Mouse (Mus musculus): Measurements from ENCODE around the gene Rimbp2. TPM values are rescaled to one million over a fixed set of nuclear protein-coding genes. Genes with fewer than 3 reads are reported as not detected.

The Rimbp2 gene
- total RNA-seq, 2 experiments from 2014 or later: 12.4 to 13.0 TPM

DNA sequence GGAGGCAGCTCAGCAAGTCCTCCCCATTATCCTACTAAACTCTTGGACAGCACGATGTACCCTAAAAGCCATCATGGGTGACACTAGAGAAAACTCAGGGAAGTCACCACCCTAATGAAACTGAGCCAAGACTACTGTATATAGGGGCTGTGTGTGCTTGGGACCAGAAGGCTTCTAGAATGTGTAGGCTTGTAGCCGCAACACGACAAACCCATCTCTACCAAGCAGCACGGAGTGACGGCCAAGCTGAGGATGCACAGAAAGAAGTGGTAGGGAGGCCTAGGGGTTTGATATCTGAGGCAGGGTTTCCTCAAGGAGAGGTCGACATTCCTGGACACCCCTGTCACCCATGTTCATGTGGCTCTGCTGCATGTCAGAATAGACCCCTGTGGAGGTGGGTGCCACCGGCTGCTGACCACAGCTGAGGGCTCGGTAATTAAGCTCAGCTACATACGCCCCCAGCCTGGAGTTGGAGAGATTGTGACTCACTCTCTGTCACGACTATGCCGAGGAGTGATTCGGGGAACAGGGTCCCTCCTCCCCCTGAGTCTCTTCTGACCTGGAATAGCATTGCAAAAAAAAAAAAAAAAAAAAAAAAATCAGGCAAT lies 106.7 kb downstream of the Rimbp2 start:
- no peak for DNase-seq (ENCODE audit: low spot score in 2 of 2)

DNA sequence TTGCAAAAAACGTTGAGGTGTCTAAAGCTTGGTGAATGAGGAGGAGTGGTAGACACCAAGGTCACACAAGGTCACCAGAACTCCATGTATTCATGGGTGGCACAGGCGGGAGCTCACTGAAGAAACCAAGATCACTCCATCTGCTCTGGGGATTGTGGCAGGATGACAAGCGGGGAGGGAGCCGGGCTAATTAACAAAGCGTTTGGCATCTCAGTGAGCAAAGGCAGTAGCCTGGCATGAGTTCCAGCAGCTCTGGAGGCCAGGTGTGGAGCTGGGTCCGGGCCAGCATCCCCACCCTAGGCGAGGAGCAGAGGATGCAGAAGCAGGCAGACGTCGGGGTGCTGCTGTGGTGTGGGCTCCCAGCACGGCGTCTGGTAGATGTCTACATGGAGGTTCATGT lies 108.3 kb downstream of the Rimbp2 start:
- DNase-seq (ENCODE audit: low spot score in 2 of 2): no peak

DNA sequence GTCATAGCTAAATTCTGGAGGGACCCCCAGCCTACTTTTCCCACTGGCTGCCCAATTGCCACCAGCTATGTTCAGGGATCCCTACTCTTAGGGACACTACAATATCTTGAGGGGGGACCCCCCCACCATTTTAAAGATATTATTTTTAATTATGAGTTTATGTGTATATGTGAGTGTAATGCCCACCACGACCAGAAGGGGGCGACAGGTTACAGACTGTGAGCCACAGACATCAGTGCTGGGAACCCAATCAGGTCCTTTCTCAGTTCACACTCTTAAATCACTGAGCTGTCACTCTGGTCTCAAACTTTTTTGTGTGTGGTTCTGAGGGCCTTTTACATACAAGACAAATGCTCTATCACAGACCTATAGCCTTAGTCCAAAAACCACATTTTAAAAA lies 109.3 kb downstream of the Rimbp2 start:
- no peak for DNase-seq (ENCODE audit: low spot score in 2 of 2)

DNA sequence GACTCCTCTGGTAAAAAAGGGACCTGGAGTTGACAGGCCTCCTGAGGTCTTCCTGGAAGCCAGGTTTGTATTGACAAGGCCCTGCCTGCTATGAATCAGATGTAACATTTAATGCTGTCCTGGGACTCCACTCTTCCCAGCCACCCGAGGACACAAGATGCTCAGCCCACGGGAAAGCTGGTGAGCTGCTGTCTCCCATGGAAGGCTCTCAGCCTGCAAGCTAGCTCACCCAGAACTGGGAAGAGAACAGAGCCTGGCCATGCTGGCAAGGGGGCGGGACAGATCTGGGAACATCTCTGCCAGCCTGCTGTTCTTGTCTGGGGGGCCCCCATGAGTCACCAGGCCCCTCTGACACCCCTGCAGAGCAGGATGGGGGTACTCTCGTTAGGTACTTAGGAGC lies 111.7 kb downstream of the Rimbp2 start:
- DNase-seq (ENCODE audit: low spot score in 2 of 2): no peak

DNA sequence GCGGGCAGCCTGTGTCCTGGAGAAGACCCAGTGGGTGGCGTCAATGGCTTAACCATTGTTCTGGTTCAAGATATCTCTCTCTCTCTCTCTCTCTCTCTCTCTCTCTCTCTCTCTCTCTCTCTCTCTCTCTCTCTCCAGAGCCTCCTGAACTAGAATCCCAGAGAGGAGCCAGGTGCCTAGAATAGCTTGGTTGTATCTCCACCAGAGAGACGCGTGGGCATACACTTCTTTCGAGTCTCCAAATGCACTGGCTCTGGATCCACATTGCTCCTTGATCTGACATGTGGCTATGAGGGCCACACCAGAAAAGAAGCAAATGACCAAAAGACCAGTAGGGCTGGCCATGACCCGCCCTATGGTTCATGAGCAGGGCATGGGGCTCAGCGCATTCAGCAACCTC lies 116.2 kb downstream of the Rimbp2 start:
- DNase-seq (ENCODE audit: low spot score in 2 of 2): no peak

DNA sequence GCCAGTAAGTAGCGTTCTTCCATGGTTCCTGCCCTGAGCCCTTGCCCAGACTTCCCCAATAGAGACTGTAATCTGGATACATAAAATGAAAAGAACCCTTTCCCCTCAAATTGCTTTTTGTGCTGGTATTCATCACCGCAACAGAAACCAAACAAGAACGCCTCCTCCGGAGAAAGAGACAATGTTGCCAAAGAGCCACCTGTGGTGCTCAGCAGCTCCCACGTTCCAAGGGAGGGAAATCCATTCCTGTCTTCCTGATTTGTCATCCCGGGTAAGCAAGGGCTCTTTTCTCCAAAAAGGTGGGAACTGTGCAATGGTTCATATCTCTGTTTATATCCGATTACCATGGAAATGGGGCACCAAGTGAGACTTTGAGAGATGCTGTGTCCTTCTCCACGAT lies 119.2 kb downstream of the Rimbp2 start:
- DNase-seq (ENCODE audit: low spot score in 2 of 2): no peak

DNA sequence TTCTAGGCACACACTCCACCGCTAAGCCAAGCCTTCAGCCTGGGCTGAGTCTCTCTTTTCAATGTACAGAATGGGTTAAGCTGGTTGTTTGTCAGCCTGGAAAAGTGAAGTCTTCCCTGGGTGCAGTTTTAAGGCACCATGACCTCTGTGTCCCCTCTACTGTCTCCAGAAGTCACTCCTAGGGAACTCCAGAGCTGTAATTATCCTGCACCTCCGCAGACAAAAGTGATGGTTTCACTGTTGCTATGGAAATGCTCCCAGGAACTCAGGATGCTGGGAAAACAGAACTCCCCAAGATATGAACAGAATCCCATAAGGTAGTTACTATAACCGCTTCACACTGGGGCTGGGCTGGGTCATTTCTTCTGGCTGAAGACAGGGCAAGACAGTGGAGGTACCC lies 130.4 kb downstream of the Rimbp2 start:
- DNase-seq (ENCODE audit: low spot score in 2 of 2): no peak

DNA sequence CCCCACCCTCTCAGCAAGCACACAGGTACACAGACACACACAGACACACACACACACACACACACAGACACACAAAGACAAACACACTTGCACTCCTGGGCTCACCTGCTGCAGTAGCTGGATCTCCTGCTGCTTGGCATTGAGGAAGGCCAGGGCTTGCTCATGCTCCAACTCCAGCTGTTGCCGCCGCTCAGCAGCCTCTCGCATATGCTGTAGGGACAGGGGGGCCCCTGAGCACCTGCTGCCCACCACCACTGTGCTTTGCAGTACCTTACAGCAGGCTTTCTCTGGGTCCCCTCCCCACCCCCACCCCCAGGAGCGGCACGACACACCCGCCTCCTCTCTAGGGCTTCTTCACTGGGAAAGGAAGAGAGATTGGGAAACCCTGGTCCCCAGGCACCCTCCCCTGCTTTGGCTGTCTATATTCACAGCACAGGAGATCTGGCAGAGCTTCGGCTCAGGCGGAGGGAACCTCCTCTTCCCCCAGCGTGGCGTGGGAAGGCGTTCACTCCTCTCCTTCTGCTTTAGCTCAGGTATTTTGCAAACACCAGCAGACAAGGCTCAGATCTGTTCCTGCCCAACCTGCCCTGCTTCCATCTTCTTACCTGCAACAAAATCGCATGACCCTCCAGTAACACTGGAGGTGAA lies 133.5 kb downstream of the Rimbp2 start:
- DNase-seq (ENCODE audit: low spot score in 2 of 2): no peak

DNA sequence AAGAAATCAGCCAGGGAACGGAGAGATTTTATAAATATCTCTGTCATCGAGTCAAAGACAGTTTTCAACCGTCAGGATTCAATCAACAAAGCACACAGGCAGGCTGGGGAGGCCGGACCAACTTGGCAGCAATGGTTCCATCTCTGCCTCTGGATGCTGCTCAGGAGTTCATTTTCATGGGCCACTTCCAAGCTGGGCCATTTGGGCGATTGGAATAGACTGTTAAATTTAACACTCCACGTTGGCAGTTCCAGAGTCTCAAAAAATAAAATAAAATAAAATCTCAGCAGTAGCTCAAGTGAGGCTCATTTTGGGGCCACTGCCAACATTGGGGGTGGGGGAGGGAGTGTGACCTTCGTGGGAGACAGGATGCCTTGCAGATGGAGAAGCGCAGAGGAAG lies 137.7 kb downstream of the Rimbp2 start:
- no peak for DNase-seq (ENCODE audit: low spot score in 2 of 2)

DNA sequence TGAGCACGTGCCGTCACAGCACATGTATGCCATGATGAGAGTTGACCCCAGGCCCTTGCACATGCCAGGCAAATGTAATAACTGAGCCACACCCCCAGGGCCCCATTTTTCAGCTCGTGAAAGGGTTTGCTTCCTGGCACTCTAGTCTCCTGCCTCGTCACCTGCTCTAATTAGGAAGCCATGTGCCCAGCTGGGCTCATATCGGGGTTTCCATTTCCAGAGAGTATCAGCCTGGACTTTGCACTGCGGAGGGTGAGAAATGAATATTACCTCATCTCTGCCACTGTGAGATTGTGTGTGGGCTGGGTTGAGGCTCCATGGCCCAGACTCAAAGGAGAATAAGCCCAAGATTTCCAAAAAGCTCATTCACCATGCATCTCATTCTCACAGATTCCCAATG lies 138.2 kb downstream of the Rimbp2 start:
- no peak for DNase-seq (ENCODE audit: low spot score in 2 of 2)

DNA sequence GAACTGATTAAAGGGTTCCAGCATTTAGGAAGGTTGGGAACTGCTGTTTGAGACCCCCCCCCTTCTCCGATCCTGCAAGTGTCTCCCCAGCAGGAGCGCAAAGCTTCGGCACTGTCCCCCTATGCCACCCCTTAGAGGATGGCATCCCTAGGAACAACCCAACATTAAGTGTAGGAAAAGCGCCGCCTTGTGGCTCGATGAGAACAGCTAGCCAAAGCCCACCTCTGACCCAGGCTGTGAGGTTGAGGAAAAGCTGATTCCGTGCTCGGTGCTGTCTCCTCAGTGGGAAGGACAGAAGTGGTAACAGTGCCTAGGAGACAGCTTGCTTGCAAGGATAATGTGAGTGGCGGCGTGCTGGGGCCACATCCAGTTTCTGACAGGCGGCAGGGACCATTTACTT lies 140.2 kb downstream of the Rimbp2 start:
- DNase-seq (ENCODE audit: low spot score in 2 of 2): no peak

DNA sequence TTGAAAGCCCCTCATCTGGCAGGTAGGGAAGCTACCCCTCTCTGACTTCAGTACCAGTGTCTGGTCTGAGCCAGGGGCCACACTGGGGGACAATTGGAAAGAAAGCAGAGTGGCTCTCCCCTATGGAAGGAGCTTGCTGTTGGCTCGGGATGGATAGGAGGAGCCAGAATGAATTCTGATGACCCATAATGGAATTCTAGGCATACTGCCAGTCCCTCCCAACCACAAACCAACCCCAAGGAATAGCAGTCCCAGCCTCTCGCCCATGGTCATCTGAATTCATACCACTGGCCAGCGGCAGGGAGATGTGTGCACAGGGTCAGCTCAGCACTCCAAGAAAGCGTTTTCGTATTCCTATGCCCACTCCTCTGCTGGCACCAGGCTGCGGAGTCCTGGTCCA lies 141.9 kb downstream of the Rimbp2 start:
- DNase-seq (ENCODE audit: low spot score in 2 of 2): no peak

DNA sequence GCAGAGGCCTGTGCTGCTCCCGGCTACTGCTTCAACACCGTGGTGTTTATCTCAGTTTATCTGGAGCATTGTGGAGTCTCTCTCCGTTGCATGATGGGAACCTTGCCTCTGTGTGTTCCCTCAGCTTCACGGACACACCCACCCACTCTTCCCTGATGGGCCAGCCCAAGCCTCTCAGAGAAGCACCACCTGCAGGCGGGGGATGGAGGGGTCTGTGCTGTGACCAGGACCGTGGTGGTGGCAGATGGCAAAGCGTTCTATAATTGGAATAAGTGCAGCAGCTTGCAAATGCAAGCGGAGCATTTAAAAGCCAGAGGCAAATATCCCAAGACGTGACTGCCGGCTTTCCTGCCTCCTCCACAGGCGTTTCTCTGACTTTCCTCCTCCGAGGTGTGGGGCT lies 143.3 kb downstream of the Rimbp2 start:
- no peak for DNase-seq (ENCODE audit: low spot score in 2 of 2)

DNA sequence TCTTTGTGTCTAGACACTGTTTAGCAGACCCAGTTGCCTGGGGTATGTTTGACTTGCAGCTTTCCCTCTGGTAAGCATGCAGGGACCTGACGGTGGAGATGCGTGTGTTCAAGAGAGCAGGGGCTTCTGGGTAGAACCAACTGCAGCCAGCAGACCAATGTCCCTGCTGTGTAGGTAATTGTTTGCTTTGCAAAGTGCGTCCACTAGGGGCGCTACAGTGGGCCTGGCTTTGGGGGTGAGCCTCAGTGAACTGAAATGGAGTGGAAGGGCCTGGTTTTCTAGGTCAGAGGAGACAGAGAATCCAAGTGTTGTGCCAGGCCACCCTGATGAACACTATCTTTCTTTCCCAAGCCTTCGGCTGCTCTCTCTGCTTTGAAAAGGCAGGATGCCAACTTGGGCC lies 143.9 kb downstream of the Rimbp2 start:
- no peak for DNase-seq (ENCODE audit: low spot score in 2 of 2)

DNA sequence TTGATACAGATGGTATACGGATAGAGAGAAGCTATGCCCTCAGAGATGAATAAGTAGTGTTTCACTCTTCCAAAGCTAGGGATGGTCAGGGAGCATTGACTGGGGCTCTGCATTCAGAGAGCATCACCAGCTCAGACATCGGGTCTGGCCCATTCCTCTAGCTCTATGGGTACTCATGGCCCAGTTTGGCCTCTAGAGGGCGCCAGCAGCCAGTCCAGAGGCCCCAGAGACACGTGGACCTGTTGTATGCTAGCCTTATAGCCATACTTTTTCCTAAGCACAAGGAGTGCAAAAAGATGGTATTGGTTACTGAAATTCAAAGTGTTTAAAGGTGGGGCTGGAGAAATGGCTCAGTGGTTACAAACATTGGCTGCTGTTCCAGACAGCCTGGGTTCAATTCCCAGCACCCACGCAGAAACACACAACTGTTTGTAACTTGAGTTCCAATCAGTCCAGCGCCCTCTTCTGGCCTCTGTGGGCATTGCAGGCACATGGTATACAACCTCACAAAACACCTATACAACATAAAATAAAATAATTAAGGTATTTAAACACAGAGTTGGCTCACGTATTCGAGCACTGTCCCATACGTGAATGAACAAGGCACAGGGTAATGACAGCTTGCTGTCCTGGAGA lies 144.6 kb downstream of the Rimbp2 start:
- no peak for DNase-seq (ENCODE audit: low spot score in 2 of 2)

DNA sequence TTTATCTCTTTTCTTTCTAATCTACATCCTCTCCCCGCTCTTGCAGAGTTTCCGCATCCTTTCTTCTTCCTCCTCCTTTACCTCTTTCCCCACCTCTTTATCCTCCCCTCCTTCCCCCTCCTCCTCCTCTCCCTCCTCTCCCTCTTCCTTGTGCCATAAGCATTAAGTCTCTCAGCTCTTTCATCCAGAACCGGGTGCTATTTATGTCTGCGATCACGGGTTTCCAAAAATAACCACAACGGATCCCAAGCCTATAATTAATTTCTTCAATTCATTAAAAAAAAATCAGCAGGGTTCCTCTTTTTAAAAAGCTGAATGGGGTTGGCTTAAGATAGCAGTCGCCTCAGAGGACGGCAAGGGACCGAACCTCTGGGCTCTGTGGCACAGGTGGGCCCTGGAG lies 145.9 kb downstream of the Rimbp2 start:
- DNase-seq (ENCODE audit: low spot score in 2 of 2): no peak

DNA sequence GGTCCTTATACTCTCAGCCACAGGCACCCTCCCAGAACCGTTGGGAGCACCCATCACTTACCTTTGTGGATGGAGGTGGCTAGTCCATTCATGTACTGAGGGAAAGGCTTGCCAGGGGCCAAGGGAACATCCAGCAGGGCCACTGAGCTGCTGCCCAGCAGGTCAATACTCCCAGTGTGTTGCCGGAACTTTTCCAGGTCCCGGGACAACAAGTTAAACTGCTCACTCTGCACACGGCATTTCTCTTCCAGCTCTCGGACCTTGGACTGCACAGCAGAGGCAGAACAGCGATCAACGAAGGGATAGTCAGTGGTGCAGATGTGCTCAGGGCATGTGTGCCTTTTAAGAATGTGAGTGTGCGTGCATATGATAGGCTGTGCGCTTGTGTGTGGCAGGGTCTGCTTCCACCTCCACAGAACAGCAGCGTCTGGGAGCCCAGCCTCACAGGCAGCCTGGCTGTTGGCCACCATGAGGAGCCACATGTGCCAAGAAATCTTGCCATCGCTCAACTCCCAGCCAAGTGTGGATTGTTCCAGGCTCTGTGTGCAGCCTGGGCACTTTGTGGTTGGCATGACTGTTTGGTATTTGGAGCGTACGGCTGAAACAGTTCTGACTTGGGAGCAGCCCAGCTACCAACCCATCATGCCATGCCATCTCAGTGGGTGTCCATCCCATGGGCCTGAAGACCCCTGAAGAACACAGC lies 146.8 kb downstream of the Rimbp2 start:
- DNase-seq (ENCODE audit: low spot score in 2 of 2): no peak

DNA sequence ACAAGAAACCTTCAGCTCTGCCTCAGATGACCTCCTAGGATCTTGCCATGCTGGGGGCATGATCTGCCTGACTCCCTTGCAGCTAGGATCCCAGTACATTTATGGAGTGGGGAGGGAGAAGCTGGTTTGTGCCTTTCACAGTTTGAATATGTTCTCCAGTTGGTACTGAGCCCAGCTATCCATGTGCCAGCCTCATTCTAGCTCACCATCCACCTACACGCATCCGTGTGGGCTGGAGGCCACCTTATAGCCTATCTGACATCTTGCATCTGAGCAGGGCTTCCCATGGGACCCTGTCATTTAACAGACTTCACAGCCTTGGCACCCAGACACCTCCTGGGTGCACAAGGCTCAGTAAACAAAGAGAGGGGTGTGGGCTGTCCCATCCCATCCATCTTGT lies 148.2 kb downstream of the Rimbp2 start:
- no peak for DNase-seq (ENCODE audit: low spot score in 2 of 2)

DNA sequence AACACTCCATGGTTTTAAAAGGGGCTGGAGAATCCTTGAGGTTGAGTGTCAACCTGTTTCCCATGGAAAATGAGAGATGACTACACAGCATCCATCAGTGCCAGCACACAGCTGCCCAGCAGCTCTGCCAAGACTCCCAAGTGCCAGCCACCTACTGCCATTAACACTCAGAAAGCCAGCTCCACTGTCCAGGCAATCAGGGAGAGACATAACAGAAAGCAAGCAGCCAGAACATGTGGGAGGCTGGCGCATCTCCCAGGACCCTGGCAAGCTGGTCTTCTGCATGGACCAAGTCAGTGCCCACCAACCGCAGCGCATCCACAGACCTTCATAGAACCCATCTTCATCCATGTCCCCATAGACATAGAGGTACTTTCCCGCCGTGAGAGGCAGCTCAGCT lies 152.7 kb downstream of the Rimbp2 start:
- no peak for DNase-seq (ENCODE audit: low spot score in 2 of 2)

DNA sequence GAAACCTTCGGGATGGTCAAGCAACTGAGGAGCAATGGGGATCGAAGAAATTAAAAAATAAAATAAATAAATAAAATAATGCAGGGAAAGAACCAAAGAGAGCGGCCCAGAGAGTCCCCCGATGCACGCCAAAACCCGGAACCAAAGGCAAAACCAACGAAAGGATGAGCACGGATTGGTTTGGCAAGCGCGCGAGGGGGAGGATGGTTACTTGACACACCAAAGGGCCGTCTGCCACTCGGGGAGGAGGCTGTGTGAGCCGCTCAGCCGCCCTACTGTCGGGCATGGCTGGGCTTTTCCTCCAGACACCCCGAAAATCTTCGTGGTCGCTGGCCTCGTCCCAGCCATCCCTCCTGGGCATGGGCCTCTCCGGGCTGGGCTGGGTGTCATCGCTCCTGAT lies 171.7 kb downstream of the Rimbp2 start:
- DNase-seq (ENCODE audit: low spot score in 2 of 2): no peak

DNA sequence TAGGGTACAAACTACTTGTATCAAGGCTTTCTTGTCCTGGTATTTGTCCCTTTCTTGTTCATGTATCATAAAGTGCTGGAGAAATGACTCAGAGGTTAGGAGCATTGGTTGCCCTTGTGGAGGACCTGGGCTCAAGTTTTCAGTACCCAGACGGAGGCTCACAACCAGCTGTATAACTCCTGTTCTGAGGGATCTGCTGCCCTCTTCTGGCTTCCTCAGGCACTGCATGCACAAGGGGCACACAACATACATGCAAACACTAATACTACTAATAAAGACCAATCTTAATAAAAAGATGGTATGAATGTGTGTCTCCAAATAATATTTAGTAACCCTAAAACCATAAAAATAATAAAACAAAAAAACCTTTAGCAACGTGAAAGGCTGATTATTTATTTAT lies 176.9 kb downstream of the Rimbp2 start:
- no peak for DNase-seq (ENCODE audit: low spot score in 2 of 2)

DNA sequence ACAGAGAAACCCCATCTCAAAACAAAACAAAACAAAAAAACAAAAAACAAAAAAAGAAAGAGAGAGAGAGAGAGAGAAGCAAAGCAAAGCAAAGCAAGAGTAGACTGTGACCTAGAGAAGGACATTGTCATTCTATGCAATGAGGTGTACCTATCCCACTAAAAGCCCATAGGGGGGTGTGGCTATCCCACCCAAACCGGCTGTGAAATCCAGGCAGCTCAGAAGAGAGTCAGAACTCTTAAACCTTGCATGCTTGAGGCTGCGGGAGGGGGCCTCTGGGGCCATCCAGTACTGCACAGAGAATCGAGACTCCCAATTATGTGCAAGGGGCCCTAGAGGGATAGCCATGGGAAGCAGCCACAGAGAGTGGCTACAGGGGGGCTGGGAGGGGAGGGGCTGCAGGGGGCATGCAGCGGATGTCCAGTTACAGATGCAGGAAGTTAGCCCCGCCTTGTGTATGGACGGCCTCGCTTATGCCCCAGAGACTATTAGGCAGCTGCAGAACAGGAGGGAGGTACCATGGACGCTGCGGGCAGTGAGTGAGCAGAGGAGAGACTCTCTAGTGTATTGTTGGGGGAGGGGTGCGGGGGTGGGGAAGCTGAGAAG lies 184.2 kb downstream of the Rimbp2 start:
- DNase-seq (ENCODE audit: low spot score in 2 of 2): no peak

Data from adrenal gland, postnatal 4 days (tissue).